Mouse (Mus musculus) olfactory bulb, adult 2 months (tissue): Measurements from ENCODE around the gene Shroom4.

Source experiments
- CTCF ChIP-seq: fragments of 200-500 bp; IDR thresholded peaks from 2 replicates; pipeline ENCODE4 v1.5.1; 2012; ENCODE audit warnings: low read depth, mild to moderate bottlenecking, low read length, moderate library complexity; ENCODE audit not compliant: insufficient read depth
- POLR2A ChIP-seq: fragments of 200-500 bp; IDR thresholded peaks from 2 replicates; pipeline ENCODE4 v1.6.1; 2012; ENCODE audit warnings: mild to moderate bottlenecking, low read depth, low read length, moderate library complexity; ENCODE audit not compliant: insufficient read depth

DNA sequence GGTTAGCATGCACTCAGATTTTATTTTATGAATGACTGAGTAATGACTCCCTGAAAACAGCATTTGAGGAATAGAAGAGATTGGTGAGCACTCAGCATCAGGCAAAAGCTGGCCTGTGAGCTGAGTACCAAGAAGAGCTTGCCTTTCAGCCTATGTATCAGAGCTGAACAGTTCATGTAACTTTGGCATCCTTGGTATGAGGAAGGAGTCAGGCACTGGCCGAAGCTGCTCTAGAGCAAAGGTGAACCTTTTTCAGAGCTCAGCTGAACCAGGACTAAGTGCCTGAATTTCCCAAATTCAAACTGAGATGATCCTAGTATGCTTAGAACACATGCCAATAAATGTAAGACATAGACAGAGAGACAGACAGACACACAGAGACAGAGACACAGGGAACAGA is 5.8 kb upstream of the Shroom4 start:
- TF ChIP-seq CTCF (no peak), POLR2A (no peak)
